Mouse (Mus musculus): ENCODE data around the gene Tet3. TPM values are rescaled to one million over a fixed set of nuclear protein-coding genes. Genes with fewer than 3 reads are reported as not detected.

Tet3 gene
- total RNA-seq, 1 experiment = 6.0 TPM

DNA sequence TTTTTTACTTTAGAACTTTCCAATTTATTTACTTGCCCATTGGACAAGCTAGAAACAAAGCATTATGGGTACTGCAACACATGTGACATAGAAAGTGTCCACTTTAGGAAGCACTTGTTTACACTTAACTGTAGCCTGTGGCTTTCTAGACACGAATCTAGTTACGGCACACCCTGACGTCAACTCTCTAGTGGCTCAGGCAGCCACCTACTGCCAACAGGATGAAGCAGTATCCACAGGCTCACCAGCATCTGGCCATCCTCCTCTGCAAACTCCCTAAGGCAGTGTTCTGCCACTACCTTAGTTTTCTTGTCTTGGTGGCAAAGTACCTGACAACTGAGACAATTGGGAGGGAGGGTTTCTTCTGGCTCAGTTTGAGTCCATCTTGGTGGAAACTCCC, 44.5 kb upstream of the Tet3 start:
- Histone ChIP-seq H3K36me3 (ENCODE audit: control insufficient read depth, insufficient read depth, low read length, poor library complexity, severe bottlenecking) (no peaks in the 10 kb centered on the region), H3K4me3 (ENCODE audit: insufficient read depth in 1 of 2, low read depth in 1 of 2, low read length in 2 of 2, poor library complexity in 1 of 2, severe bottlenecking in 1 of 2) (no peak overlapping the region), H3K9ac (ENCODE audit: insufficient read depth, low read depth, low read length, poor library complexity, severe bottlenecking) (no peak overlapping the region), H3K27ac (ENCODE audit: insufficient read depth, low read depth, low read length, poor library complexity, severe bottlenecking) (no peak overlapping the region), H3K4me1 (ENCODE audit: control insufficient read depth in 2 of 2, insufficient read depth in 2 of 2, low read length in 2 of 2, poor library complexity in 1 of 2) (peaks cover 0 to 3% of the 10 kb centered on the region in 2 experiments; a peak in 1 of 4 replicates), H3K9me3 (ENCODE audit: control insufficient read depth, insufficient read depth, low read depth, low read length) (no peaks in the 10 kb centered on the region)
- in situ Hi-C loops (cut with MboI; ENCODE audit: low sequenced_read_pairs in 2 of 2, unreplicated experiment in 2 of 2) = no loop called here
- DNase-seq (ENCODE audit: low read depth, low spot score) = no peak
- no peak for TF ChIP-seq CHD2 (IDR thresholded peaks at IDR 0.05; ENCODE audit: low read depth, low read length)
- no peak for TF ChIP-seq HCFC1 (IDR thresholded peaks at IDR 0.05; ENCODE audit: borderline replicate concordance, insufficient read depth, low read length)
- no peak for TF ChIP-seq ZC3H11A (IDR thresholded peaks at IDR 0.05; ENCODE audit: borderline replicate concordance, low read depth, low read length)
- TF ChIP-seq ZNF384 (IDR thresholded peaks at IDR 0.05; ENCODE audit: low read depth, low read length) = no peak
- no peak for TF ChIP-seq MAFK (IDR thresholded peaks at IDR 0.05; ENCODE audit: insufficient read depth, low read depth, low read length)

DNA sequence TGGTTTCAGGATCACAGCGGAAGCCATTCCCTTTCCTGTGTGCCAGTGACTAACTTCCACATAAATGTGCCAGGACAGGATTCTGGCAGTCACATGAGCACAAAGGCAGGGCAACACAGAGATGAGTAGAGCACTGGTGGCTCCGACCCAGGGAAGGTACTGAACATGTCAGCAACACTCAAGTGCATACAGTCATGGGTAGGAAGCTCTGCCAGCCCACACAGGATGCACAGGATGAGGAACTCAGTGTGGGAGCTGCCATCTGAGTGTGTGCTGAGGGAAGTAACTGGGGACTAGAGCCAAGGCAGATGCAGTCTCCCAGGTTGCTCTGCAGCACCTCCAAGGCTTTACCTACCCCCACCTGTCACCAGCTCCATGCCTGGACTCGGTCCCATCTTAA, 43.8 kb upstream of the Tet3 start:
- Histone ChIP-seq H3K36me3 (ENCODE audit: control insufficient read depth, insufficient read depth, low read length, poor library complexity, severe bottlenecking) (no peaks in the 10 kb centered on the region), H3K9ac (ENCODE audit: insufficient read depth, low read depth, low read length, poor library complexity, severe bottlenecking) (no peak overlapping the region), H3K4me3 (ENCODE audit: insufficient read depth in 1 of 2, low read depth in 1 of 2, low read length in 2 of 2, poor library complexity in 1 of 2, severe bottlenecking in 1 of 2) (no peak overlapping the region), H3K4me1 (ENCODE audit: control insufficient read depth in 2 of 2, insufficient read depth in 2 of 2, low read length in 2 of 2, poor library complexity in 1 of 2) (peaks cover 0 to 3% of the 10 kb centered on the region in 2 experiments; a peak in 1 of 4 replicates), H3K27ac (ENCODE audit: insufficient read depth, low read depth, low read length, poor library complexity, severe bottlenecking) (no peak overlapping the region), H3K9me3 (ENCODE audit: control insufficient read depth, insufficient read depth, low read depth, low read length) (no peaks in the 10 kb centered on the region)
- in situ Hi-C loops (cut with MboI; ENCODE audit: low sequenced_read_pairs in 2 of 2, unreplicated experiment in 2 of 2) = no loop called here
- no peak for TF ChIP-seq ZNF384 (IDR thresholded peaks at IDR 0.05; ENCODE audit: low read depth, low read length)
- TF ChIP-seq CHD2 (IDR thresholded peaks at IDR 0.05; ENCODE audit: low read depth, low read length) = no peak
- TF ChIP-seq MAFK (IDR thresholded peaks at IDR 0.05; ENCODE audit: insufficient read depth, low read depth, low read length) = no peak
- no peak for TF ChIP-seq ZC3H11A (IDR thresholded peaks at IDR 0.05; ENCODE audit: borderline replicate concordance, low read depth, low read length)
- TF ChIP-seq HCFC1 (IDR thresholded peaks at IDR 0.05; ENCODE audit: borderline replicate concordance, insufficient read depth, low read length) = no peak
- no peak for DNase-seq (ENCODE audit: low read depth, low spot score)

DNA sequence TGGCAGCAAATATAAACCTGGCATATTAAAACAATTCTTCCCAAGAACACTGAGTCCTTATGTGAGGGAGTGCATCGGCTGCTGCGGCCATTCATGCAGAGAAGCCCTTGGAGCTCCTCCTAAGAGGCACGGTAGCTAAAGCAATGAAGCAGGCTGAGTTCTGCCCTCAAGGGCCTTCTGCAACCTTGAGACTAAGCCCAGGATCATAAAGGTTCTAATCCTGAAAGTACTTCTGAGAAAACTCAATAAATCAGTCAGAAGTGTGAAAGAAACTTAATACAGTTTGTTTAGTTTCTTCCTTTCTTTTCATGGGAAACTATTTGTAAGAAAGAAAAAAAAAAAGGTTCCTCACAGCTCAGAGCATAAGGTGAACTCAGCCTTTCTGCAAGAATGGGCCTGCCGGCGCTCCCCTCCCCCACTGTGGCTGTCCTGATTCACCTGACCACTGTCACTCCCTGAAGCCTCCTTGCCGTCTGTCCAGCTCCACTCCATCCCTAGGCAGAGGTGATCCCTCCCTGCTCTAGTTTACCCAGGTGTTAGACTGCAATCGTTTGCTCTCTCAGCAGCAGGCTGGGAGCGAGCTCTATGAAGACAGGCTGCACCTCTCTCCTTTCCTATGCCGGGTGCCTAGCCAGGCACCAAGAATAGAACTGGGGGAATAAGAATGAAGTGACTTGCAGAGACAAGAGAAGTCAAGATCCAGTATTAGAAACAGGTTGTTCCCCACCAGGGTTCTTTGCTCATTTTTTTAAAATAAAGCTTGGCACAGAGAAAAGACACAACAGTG, 42.8 kb upstream of the Tet3 start:
- TF ChIP-seq MAFK (IDR thresholded peaks at IDR 0.05; ENCODE audit: insufficient read depth, low read depth, low read length) (no peak), CHD2 (IDR thresholded peaks at IDR 0.05; ENCODE audit: low read depth, low read length) (no peak), ZNF384 (IDR thresholded peaks at IDR 0.05; ENCODE audit: low read depth, low read length) (no peak), HCFC1 (IDR thresholded peaks at IDR 0.05; ENCODE audit: borderline replicate concordance, insufficient read depth, low read length) (no peak), ZC3H11A (IDR thresholded peaks at IDR 0.05; ENCODE audit: borderline replicate concordance, low read depth, low read length) (no peak)
- no peak for DNase-seq (ENCODE audit: low read depth, low spot score)
- in situ Hi-C loops (cut with MboI; ENCODE audit: low sequenced_read_pairs in 2 of 2, unreplicated experiment in 2 of 2) = no loop called here

DNA sequence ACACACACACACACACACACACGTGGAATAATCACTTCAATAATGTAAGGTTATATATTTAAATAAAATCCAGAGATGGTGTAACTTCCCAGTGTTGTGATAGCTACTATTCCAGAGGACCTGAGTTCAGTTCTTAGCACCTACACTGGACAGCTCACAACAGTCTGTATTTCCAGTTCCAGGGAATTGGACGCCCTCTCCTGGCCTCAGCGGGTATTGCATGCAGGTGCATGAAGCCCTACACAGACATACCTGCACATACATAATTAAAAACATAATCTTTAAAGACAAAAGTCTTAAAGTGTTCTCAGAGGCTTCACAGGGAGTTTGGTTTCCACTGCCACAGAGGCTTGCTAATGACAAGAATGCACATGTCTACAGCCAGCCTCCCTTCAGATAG, 41.6 kb upstream of the Tet3 start:
- no peak overlapping the region for H3K27ac ChIP-seq (ENCODE audit: insufficient read depth, low read depth, low read length, poor library complexity, severe bottlenecking)
- no peak overlapping the region for H3K4me3 ChIP-seq (ENCODE audit: insufficient read depth in 1 of 2, low read depth in 1 of 2, low read length in 2 of 2, poor library complexity in 1 of 2, severe bottlenecking in 1 of 2)
- no peak overlapping the region for H3K9ac ChIP-seq (ENCODE audit: insufficient read depth, low read depth, low read length, poor library complexity, severe bottlenecking)
- TF ChIP-seq ZC3H11A (IDR thresholded peaks at IDR 0.05; ENCODE audit: borderline replicate concordance, low read depth, low read length) (peak; percentile 52; the same call in 1 of the 2 replicates), HCFC1 (IDR thresholded peaks at IDR 0.05; ENCODE audit: borderline replicate concordance, insufficient read depth, low read length) (no peak), CHD2 (IDR thresholded peaks at IDR 0.05; ENCODE audit: low read depth, low read length) (no peak), MAFK (IDR thresholded peaks at IDR 0.05; ENCODE audit: insufficient read depth, low read depth, low read length) (no peak), ZNF384 (IDR thresholded peaks at IDR 0.05; ENCODE audit: low read depth, low read length) (no peak)
- H3K36me3 ChIP-seq (ENCODE audit: control insufficient read depth, insufficient read depth, low read length, poor library complexity, severe bottlenecking) = no peaks in the 10 kb centered on the region
- peak; percentile 25 for DNase-seq (ENCODE audit: low read depth, low spot score)
- no peaks in the 10 kb centered on the region for H3K9me3 ChIP-seq (ENCODE audit: control insufficient read depth, insufficient read depth, low read depth, low read length)
- H3K4me1 ChIP-seq (ENCODE audit: control insufficient read depth in 2 of 2, insufficient read depth in 2 of 2, low read length in 2 of 2, poor library complexity in 1 of 2) = no peaks in the 10 kb centered on the region
- in situ Hi-C loops (cut with MboI; ENCODE audit: low sequenced_read_pairs in 2 of 2, unreplicated experiment in 2 of 2) = no loop called here

More for the DNA sequence above, 42.8 kb upstream of the Tet3 start:
- H3K27ac ChIP-seq (ENCODE audit: insufficient read depth, low read depth, low read length, poor library complexity, severe bottlenecking) = no peak overlapping the region
- H3K9me3 ChIP-seq (ENCODE audit: control insufficient read depth, insufficient read depth, low read depth, low read length) = no peaks in the 10 kb centered on the region
- no peak overlapping the region for H3K4me3 ChIP-seq (ENCODE audit: insufficient read depth in 1 of 2, low read depth in 1 of 2, low read length in 2 of 2, poor library complexity in 1 of 2, severe bottlenecking in 1 of 2)
- no peaks in the 10 kb centered on the region for H3K4me1 ChIP-seq (ENCODE audit: control insufficient read depth in 2 of 2, insufficient read depth in 2 of 2, low read length in 2 of 2, poor library complexity in 1 of 2)
- H3K9ac ChIP-seq (ENCODE audit: insufficient read depth, low read depth, low read length, poor library complexity, severe bottlenecking) = no peak overlapping the region
- no peaks in the 10 kb centered on the region for H3K36me3 ChIP-seq (ENCODE audit: control insufficient read depth, insufficient read depth, low read length, poor library complexity, severe bottlenecking)

Measured in ES-E14 (cell line).